Mouse (Mus musculus) embryonic facial prominence, embryonic 11.5 days (tissue): ENCODE results near the gene Rhbdd1. TPM values are rescaled to one million over a fixed set of nuclear protein-coding genes. Genes with fewer than 3 reads are reported as not detected.

Experiments
- ATAC-seq: fragments of 200-750 bp; cut with Nextera tagmentation; replicated peaks from 2 replicates; pipeline ENCODE4 v1.8.0; 2017; ENCODE audit warnings: low read depth; ENCODE audit not compliant: insufficient number of reproducible peaks, low FRiP score, low TSS enrichment
- DNase-seq: peaks from one replicate; pipeline ENCODE4 v3.0.0-alpha.2; 2015; ENCODE audit warnings: low spot score
- H3K27ac ChIP-seq: fragments of 300-500 bp; sonication (generic); replicated peaks from 2 replicates; pipeline ENCODE4 v1.5.1; 2014; ENCODE audit warnings: mild to moderate bottlenecking, low read depth, low read length, control low read depth
- H3K27me3 ChIP-seq: fragments of 300-500 bp; sonication (generic); 2 replicates; pipeline ENCODE4 v1.6.1; 2014; ENCODE audit warnings: mild to moderate bottlenecking, low read length, moderate library complexity, mixed read lengths; ENCODE audit not compliant: control insufficient read depth, insufficient read depth
- H3K36me3 ChIP-seq: fragments of 300-500 bp; sonication (generic); replicated peaks from 2 replicates; pipeline ENCODE4 v1.6.1; 2014; ENCODE audit warnings: low read depth, mild to moderate bottlenecking, low read length, moderate library complexity, mixed read lengths; ENCODE audit not compliant: control insufficient read depth, insufficient read depth
- H3K4me1 ChIP-seq: fragments of 300-500 bp; sonication (generic); 2 replicates; pipeline ENCODE4 v1.6.1; 2014; ENCODE audit warnings: low read length, mixed read lengths; ENCODE audit not compliant: control insufficient read depth, insufficient read depth
- H3K4me2 ChIP-seq: fragments of 300-500 bp; sonication (generic); 2 replicates; pipeline ENCODE4 v1.6.1; 2014; ENCODE audit warnings: low read depth, mild to moderate bottlenecking, control low read depth, low read length, moderate library complexity
- H3K4me3 ChIP-seq: fragments of 300-500 bp; sonication (generic); 2 replicates; pipeline ENCODE4 v1.5.1; 2014; ENCODE audit warnings: low read depth, low read length, control low read depth
- H3K9ac ChIP-seq: fragments of 300-500 bp; sonication (generic); replicated peaks from 2 replicates; pipeline ENCODE4 v1.6.1; 2014; ENCODE audit warnings: mild to moderate bottlenecking, control low read depth, low read length
- H3K9me3 ChIP-seq: fragments of 300-500 bp; sonication (generic); replicated peaks from 2 replicates; pipeline ENCODE4 v1.6.1; 2016; ENCODE audit warnings: mild to moderate bottlenecking, low read length, inconsistent platforms, mixed read lengths; ENCODE audit not compliant: control insufficient read depth
- WGBS: fragments of 180-500 bp; shearing (Covaris S2); extraction: QIAGEN DNeasy Blood & Tissue Kit; methylation state at CpG from one replicate; pipeline ENCODE4 v1.1.7; 2014; 5-methylcytosine and 5-hydroxymethylcytosine counted together
- polyA plus RNA-seq: library from polyadenylated mRNA; unstranded; fragments of >200 nt; fragmentation: Nextera tagmentation; extraction: Ambion mirVana; gene quantifications from 2 replicates; pipeline ENCODE4 v1.2.1, GENCODE M21; 2014

Rhbdd1 gene
- polyA plus RNA-seq, 1 experiment from 2014 or later: 6.7 TPM

- H3K9ac ChIP-seq: no peak overlapping the region
- WGBS: 91% methylated on average over 3 of the region's 3 CpGs
- ATAC-seq: no peak
- no peaks in the 10 kb centered on the region for H3K9me3 ChIP-seq
- no peak overlapping the region for H3K4me2 ChIP-seq
- H3K4me1 ChIP-seq: no peaks in the 10 kb centered on the region
- H3K27me3 ChIP-seq: no peaks in the 10 kb centered on the region
- H3K27ac ChIP-seq: no peak overlapping the region
- no peak for DNase-seq
- no peaks in the 10 kb centered on the region for H3K36me3 ChIP-seq
- H3K4me3 ChIP-seq: no peak overlapping the region
Observed at GRCm38 (mm10) chr1:82454031-82454430, 137.8 kb downstream of the Rhbdd1 start.

GRCm38 (mm10) chr1:82459350-82459749 lies 143.1 kb downstream of the Rhbdd1 start:
- no peaks in the 10 kb centered on the region for H3K4me1 ChIP-seq
- no peak overlapping the region for H3K9ac ChIP-seq
- WGBS: 88% methylated on average over 4 of the region's 4 CpGs
- no peak overlapping the region for H3K4me3 ChIP-seq
- H3K27ac ChIP-seq: no peak overlapping the region
- DNase-seq: no peak
- H3K36me3 ChIP-seq: no peaks in the 10 kb centered on the region
- no peaks in the 10 kb centered on the region for H3K9me3 ChIP-seq
- no peak overlapping the region for H3K4me2 ChIP-seq
- no peak for ATAC-seq
- H3K27me3 ChIP-seq: no peaks in the 10 kb centered on the region

DNA sequence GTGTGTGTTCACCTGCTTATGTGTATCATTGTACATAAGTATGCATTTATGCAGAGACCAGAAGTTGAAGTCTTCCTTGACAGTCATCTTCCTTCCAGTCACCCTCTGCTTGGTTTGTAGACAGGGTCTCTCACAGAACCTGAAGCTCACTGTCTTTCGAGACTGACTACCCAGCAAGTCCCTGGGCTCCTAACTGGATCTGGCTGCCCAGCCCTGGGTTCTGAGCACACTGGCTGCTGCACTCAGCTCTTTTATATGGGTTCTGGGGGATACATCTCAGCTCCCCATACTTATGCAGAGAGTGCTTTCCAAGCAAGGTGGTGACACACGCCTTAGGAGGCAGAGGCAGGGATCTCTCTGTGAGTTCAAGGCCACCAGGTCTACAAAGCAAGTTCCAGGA lies 143.7 kb downstream of the Rhbdd1 start:
- no peak overlapping the region for H3K4me2 ChIP-seq
- ATAC-seq (no peak), DNase-seq (no peak)
- H3K36me3 ChIP-seq: no peaks in the 10 kb centered on the region
- H3K4me1 ChIP-seq: no peaks in the 10 kb centered on the region
- H3K27me3 ChIP-seq: no peaks in the 10 kb centered on the region
- no peaks in the 10 kb centered on the region for H3K9me3 ChIP-seq
- H3K4me3 ChIP-seq: no peak overlapping the region
- 89% methylated on average over 2 of the region's 2 CpGs for WGBS
- H3K27ac ChIP-seq: no peak overlapping the region
- no peak overlapping the region for H3K9ac ChIP-seq

GRCm38 (mm10) chr1:82461041-82461440 lies 144.8 kb downstream of the Rhbdd1 start:
- Histone ChIP-seq H3K27me3 (no peaks in the 10 kb centered on the region), H3K4me2 (no peak overlapping the region), H3K4me3 (no peak overlapping the region), H3K9me3 (no peaks in the 10 kb centered on the region), H3K4me1 (no peaks in the 10 kb centered on the region), H3K36me3 (no peaks in the 10 kb centered on the region), H3K27ac (no peak overlapping the region), H3K9ac (no peak overlapping the region)
- no peak for ATAC-seq
- 60% methylated on average over 4 of the region's 4 CpGs for WGBS
- DNase-seq: no peak

GRCm38 (mm10) chr1:82465321-82465853 lies 149.1 kb downstream of the Rhbdd1 start:
- ATAC-seq (no peak), DNase-seq (no peak)
- Histone ChIP-seq H3K4me2 (no peak overlapping the region), H3K4me3 (no peak overlapping the region), H3K9ac (no peak overlapping the region), H3K36me3 (no peaks in the 10 kb centered on the region), H3K9me3 (no peaks in the 10 kb centered on the region), H3K4me1 (no peaks in the 10 kb centered on the region), H3K27me3 (no peaks in the 10 kb centered on the region), H3K27ac (no peak overlapping the region)
- 58% methylated on average over 6 of the region's 6 CpGs for WGBS

- DNase-seq: no peak
- 83% methylated on average over 6 of the region's 6 CpGs for WGBS
Observed at GRCm38 (mm10) chr1:82468872-82469271, 152.6 kb downstream of the Rhbdd1 start.

DNA sequence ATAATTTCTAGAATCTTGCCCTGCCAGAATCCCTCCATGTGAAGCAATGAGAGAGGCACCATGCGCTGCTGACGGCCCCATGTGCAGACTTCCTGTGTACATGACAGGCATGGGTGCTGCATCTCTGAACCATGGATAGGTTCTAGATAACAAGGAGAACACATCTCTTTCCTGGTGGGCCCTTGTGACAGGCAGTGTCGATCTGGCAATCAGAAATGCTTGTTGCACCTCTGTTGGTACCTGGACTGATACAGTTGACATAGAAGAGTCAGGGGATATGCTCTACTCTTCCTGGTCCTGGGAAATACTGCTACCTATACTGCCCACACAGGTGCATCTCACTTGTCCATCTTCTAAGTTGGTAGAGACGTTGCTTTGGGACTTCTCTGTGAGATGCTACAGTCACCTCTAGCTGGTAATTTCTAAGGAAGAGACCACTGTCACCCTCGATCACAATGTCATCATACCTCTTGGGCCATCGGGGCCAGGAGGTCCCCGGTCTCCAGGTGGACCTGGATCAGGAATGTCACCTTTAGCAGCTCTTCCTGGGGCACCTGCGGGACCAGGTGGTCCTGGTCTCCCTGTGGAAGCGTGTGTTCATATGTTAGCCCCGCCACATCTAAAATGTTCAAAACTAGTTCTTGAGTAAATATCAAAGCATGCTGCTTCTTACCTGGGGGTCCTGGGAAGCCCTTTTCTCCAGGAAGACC lies 154.4 kb downstream of the Rhbdd1 start:
- DNase-seq: no peak
- no peak for ATAC-seq
- Histone ChIP-seq H3K9ac (no peak overlapping the region), H3K4me2 (no peak overlapping the region), H3K36me3 (no peaks in the 10 kb centered on the region), H3K9me3 (no peaks in the 10 kb centered on the region), H3K4me3 (no peak overlapping the region), H3K27ac (no peak overlapping the region), H3K4me1 (no peaks in the 10 kb centered on the region), H3K27me3 (no peaks in the 10 kb centered on the region)
- 89% methylated on average over 10 of the region's 10 CpGs for WGBS

More at GRCm38 (mm10) chr1:82468872-82469271, 152.6 kb downstream of the Rhbdd1 start:
- Histone ChIP-seq H3K27me3 (no peaks in the 10 kb centered on the region), H3K36me3 (no peaks in the 10 kb centered on the region), H3K4me1 (no peaks in the 10 kb centered on the region), H3K4me3 (no peak overlapping the region), H3K9ac (no peak overlapping the region), H3K4me2 (no peak overlapping the region), H3K9me3 (no peaks in the 10 kb centered on the region), H3K27ac (no peak overlapping the region)
- no peak for ATAC-seq

DNA sequence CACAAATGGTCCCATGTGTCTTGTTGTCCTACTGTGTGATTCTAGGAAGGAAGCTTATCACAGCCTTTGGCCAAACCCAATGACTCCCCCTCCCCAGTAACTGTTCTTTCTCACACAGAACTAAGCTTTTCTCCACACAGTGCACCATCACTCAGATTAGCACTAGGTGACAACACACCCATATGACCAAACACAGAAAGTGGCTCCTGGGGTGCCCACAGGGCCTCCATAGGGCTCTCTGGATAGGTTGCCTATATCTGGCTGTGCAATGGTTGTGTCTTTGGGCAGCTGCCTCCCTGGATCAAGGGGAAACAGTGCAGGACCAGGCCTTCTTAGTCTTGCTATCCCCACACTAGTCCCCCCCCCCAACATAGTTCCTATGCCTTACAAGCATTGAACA lies 157.2 kb downstream of the Rhbdd1 start:
- Histone ChIP-seq H3K9me3 (no peaks in the 10 kb centered on the region), H3K4me2 (no peak overlapping the region), H3K27me3 (no peaks in the 10 kb centered on the region), H3K27ac (no peak overlapping the region), H3K36me3 (no peaks in the 10 kb centered on the region), H3K9ac (no peak overlapping the region), H3K4me3 (no peak overlapping the region), H3K4me1 (no peaks in the 10 kb centered on the region)
- ATAC-seq (no peak), DNase-seq (no peak)
